Mouse (Mus musculus) MEL (cell line): ENCODE results near the gene Gm42421. TPM values are rescaled to one million over a fixed set of nuclear protein-coding genes. Genes with fewer than 3 reads are reported as not detected.

Source experiments
- DNase-seq: peaks from one replicate; pipeline ENCODE4 v3.0.0; 2011; ENCODE audit warnings: low read depth, low spot score
- H3K27ac ChIP-seq: 2 replicates; pipeline ENCODE4 v1.5.1; 2012; ENCODE audit warnings: low read depth, mild to moderate bottlenecking, control low read depth, low read length, moderate library complexity; ENCODE audit not compliant: control insufficient read depth
- H3K27me3 ChIP-seq, 2 experiments: fragments of 150-350 bp in 1 of 2; sonication (generic) in 1 of 2; 2 replicates each; pipeline ENCODE4 v1.6.1; 2012; ENCODE audit warnings: low read length in 2 of 2, mild to moderate bottlenecking in 2 of 2, improper control_type of control experiment in 1 of 2, moderate library complexity in 1 of 2; ENCODE audit not compliant: insufficient read depth in 2 of 2, control insufficient read depth in 1 of 2
- H3K36me3 ChIP-seq, 2 experiments: 2 replicates each; pipeline ENCODE4 v1.6.1; 2012 to 2014; ENCODE audit warnings: low read length in 2 of 2, improper control_type of control experiment in 1 of 2, inconsistent platforms in 1 of 2, mild to moderate bottlenecking in 1 of 2; ENCODE audit not compliant: insufficient read depth in 2 of 2, control insufficient read depth in 1 of 2
- H3K4me1 ChIP-seq, 2 experiments: fragments of 150-350 bp in 1 of 2; sonication (generic) in 1 of 2; 2 replicates each; pipeline ENCODE4 v1.6.1; 2012; ENCODE audit warnings: low read length in 2 of 2, improper control_type of control experiment in 1 of 2, mild to moderate bottlenecking in 1 of 2; ENCODE audit not compliant: insufficient read depth in 2 of 2, control insufficient read depth in 1 of 2
- H3K4me3 ChIP-seq, 2 experiments: fragments of 150-350 bp in 1 of 2; sonication (generic) in 1 of 2; 2 replicates each; pipeline ENCODE4 v1.5.1; 2012; ENCODE audit warnings: low read depth in 2 of 2, low read length in 2 of 2, mild to moderate bottlenecking in 2 of 2, moderate library complexity in 2 of 2, control low read depth in 1 of 2, improper control_type of control experiment in 1 of 2; ENCODE audit not compliant: control insufficient read depth in 1 of 2, insufficient read depth in 1 of 2
- H3K79me2 ChIP-seq: 2 replicates; pipeline ENCODE4 v1.6.1; 2012; ENCODE audit warnings: mild to moderate bottlenecking, low read length, moderate library complexity; ENCODE audit not compliant: control insufficient read depth, poor library complexity, insufficient read depth
- H3K9ac ChIP-seq: 2 replicates; pipeline ENCODE4 v1.6.1; 2012; ENCODE audit warnings: low read depth, mild to moderate bottlenecking, control low read depth, low read length, moderate library complexity; ENCODE audit not compliant: control insufficient read depth, poor library complexity, severe bottlenecking
- H3K9me3 ChIP-seq: fragments of 150-350 bp; sonication (generic); replicated peaks from 2 replicates; pipeline ENCODE4 v1.6.1; 2012; ENCODE audit warnings: mild to moderate bottlenecking, low read length, improper control_type of control experiment, moderate library complexity; ENCODE audit not compliant: insufficient read depth
- CHD1 ChIP-seq: IDR thresholded peaks from 2 replicates; pipeline ENCODE4 v1.6.1; 2012; ENCODE audit warnings: low read depth, mild to moderate bottlenecking, inconsistent platforms, low read length, improper control_type of control experiment
- CTCF ChIP-seq, 3 experiments: IDR thresholded peaks in 2 of 3; conservative IDR thresholded peaks in 1 of 3; 2 replicates each; pipeline ENCODE4 v1.5.1; 2011 to 2012; ENCODE audit warnings: low read length in 3 of 3, low read depth in 2 of 3, mild to moderate bottlenecking in 2 of 3, improper control_type of control experiment in 1 of 3, inconsistent platforms in 1 of 3, mixed read lengths in 1 of 3, moderate library complexity in 1 of 3; ENCODE audit not compliant: control insufficient read depth in 1 of 3, insufficient read depth in 1 of 3, poor library complexity in 1 of 3, severe bottlenecking in 1 of 3
- ELF1 ChIP-seq: IDR thresholded peaks from 2 replicates; pipeline ENCODE4 v1.6.1; 2014; ENCODE audit warnings: low read depth, mild to moderate bottlenecking, inconsistent platforms, low read length, improper control_type of control experiment, moderate library complexity
- GATA1 ChIP-seq: IDR thresholded peaks from 2 replicates; pipeline ENCODE4 v1.6.1; 2011; ENCODE audit warnings: low read depth, low read length, improper control_type of control experiment
- HCFC1 ChIP-seq: IDR thresholded peaks from 2 replicates; pipeline ENCODE4 v1.6.1; 2012; ENCODE audit warnings: low read depth, mild to moderate bottlenecking, inconsistent platforms, low read length, improper control_type of control experiment, moderate library complexity
- KAT2A ChIP-seq: conservative IDR thresholded peaks from 2 replicates; pipeline ENCODE4 v1.6.1; 2012; ENCODE audit warnings: low read depth, low read length, improper control_type of control experiment, inconsistent platforms
- MEF2A ChIP-seq: IDR thresholded peaks from 2 replicates; pipeline ENCODE4 v1.6.1; 2014; ENCODE audit warnings: low read depth, mild to moderate bottlenecking, inconsistent platforms, low read length, improper control_type of control experiment; ENCODE audit not compliant: poor library complexity, insufficient replicate concordance, severe bottlenecking; ENCODE audit errors: extremely low read depth
- POLR2A ChIP-seq, 2 experiments: IDR thresholded peaks; 2 replicates each; pipeline ENCODE4 v1.6.1; 2011 to 2012; ENCODE audit warnings: low read length in 2 of 2, mild to moderate bottlenecking in 2 of 2, control low read depth in 1 of 2, improper control_type of control experiment in 1 of 2, low read depth in 1 of 2, moderate library complexity in 1 of 2; ENCODE audit not compliant: control insufficient read depth in 1 of 2, insufficient read depth in 1 of 2, poor library complexity in 1 of 2
- POLR2AphosphoS2 ChIP-seq: IDR thresholded peaks from 2 replicates; pipeline ENCODE4 v1.6.1; 2011; ENCODE audit warnings: low read length, improper control_type of control experiment
- RAD21 ChIP-seq: IDR thresholded peaks from 2 replicates; pipeline ENCODE4 v1.6.1; 2011; ENCODE audit warnings: mild to moderate bottlenecking, low read depth, low read length, improper control_type of control experiment
- SIN3A ChIP-seq: IDR thresholded peaks from 2 replicates; pipeline ENCODE4 v1.6.1; 2012; ENCODE audit warnings: low read length, improper control_type of control experiment, inconsistent platforms
- SMC3 ChIP-seq: IDR thresholded peaks from 2 replicates; pipeline ENCODE4 v1.6.1; 2011; ENCODE audit warnings: low read depth, low read length, improper control_type of control experiment
- TCF12 ChIP-seq: IDR thresholded peaks from 2 replicates; pipeline ENCODE4 v1.6.1; 2014; ENCODE audit warnings: low read depth, mild to moderate bottlenecking, inconsistent platforms, low read length, improper control_type of control experiment, moderate library complexity
- UBTF ChIP-seq: IDR thresholded peaks from 2 replicates; pipeline ENCODE4 v1.6.1; 2012; ENCODE audit warnings: low read depth, mild to moderate bottlenecking, inconsistent platforms, low read length, improper control_type of control experiment, moderate library complexity, borderline replicate concordance; ENCODE audit not compliant: insufficient read depth
- USF2 ChIP-seq, 2 experiments: IDR thresholded peaks; 2 replicates each; pipeline ENCODE4 v1.6.1; 2011 to 2012; ENCODE audit warnings: improper control_type of control experiment in 2 of 2, low read length in 2 of 2, borderline replicate concordance in 1 of 2, inconsistent platforms in 1 of 2, low read depth in 1 of 2, mild to moderate bottlenecking in 1 of 2; ENCODE audit not compliant: insufficient read depth in 1 of 2
- ZC3H11A ChIP-seq: IDR thresholded peaks from 2 replicates; pipeline ENCODE4 v1.6.1; 2012; ENCODE audit warnings: low read depth, mild to moderate bottlenecking, inconsistent platforms, low read length, improper control_type of control experiment
- ZKSCAN1 ChIP-seq: IDR thresholded peaks from 2 replicates; pipeline ENCODE4 v1.6.1; 2012; ENCODE audit warnings: low read depth, mild to moderate bottlenecking, inconsistent platforms, low read length, improper control_type of control experiment, moderate library complexity
- ZMIZ1 ChIP-seq: IDR thresholded peaks from 2 replicates; pipeline ENCODE4 v1.6.1; 2012; ENCODE audit warnings: low read depth, mild to moderate bottlenecking, inconsistent platforms, low read length, improper control_type of control experiment, moderate library complexity
- polyA plus RNA-seq, 2 experiments: library from polyadenylated mRNA; stranded (reverse) in 1 of 2; unstranded in 1 of 2; fragments of >175 nt in 1 of 2; fragments of >200 nt in 1 of 2; gene quantifications; 2 replicates each; pipeline versions ENCODE4 v1.2.1 to v1.2.4; 2012; ENCODE audit warnings: low replicate concordance in 2 of 2, low read depth in 1 of 2; ENCODE audit not compliant: insufficient read length in 2 of 2, insufficient read depth in 1 of 2, missing spikeins in 1 of 2
- total RNA-seq: library from RNA; depleted of rRNA; stranded (reverse); fragments of 300-350 nt; gene quantifications from 2 replicates; pipeline ENCODE4 v1.2.3, GENCODE M21; 2012

Gm42421 gene
- total and polyA plus RNA-seq, 3 experiments, result 0.39 to 0.84 TPM; not detected in 1

GRCm38 (mm10) chr5:143917418-143917817 is 10.6 kb upstream of the Gm42421 start:
- peaks cover 0 to 12% of the 10 kb centered on the region in 2 experiments; a peak in 2 of 4 replicates for H3K36me3 ChIP-seq
- no peaks in the 10 kb centered on the region for H3K4me1 ChIP-seq
- H3K9ac ChIP-seq, result no peak overlapping the region
- peak; percentile 68 for DNase-seq
- no peaks in the 10 kb centered on the region for H3K9me3 ChIP-seq
- TF ChIP-seq SIN3A (no peak), ZC3H11A (peak; percentile 65), POLR2A (IDR thresholded peaks at IDR 0.05; ENCODE audit: control insufficient read depth in 1 of 2, insufficient read depth in 1 of 2, low read depth in 1 of 2, low read length in 2 of 2, poor library complexity in 1 of 2) (no peak), ELF1 (no peak), MEF2A (no peak), POLR2AphosphoS2 (no peak), CHD1 (no peak), SMC3 (peak; percentile 70), RAD21 (peak; percentile 74), CTCF (IDR thresholded peaks at IDR 0.05 in 2 of 3, conservative IDR thresholded peaks at IDR 0.05 in 1 of 3; ENCODE audit: control insufficient read depth in 1 of 3, insufficient read depth in 1 of 3, low read depth in 2 of 3, low read length in 3 of 3, poor library complexity in 1 of 3, severe bottlenecking in 1 of 3) (peak; percentile 44 to 78 (median 64); a peak in 5 of 6 replicates), KAT2A (no peak), USF2 (IDR thresholded peaks at IDR 0.05; ENCODE audit: borderline replicate concordance in 1 of 2, insufficient read depth in 1 of 2, low read depth in 1 of 2, low read length in 2 of 2) (no peak)
- no peak overlapping the region for H3K27ac ChIP-seq
- H3K79me2 ChIP-seq, result no peaks in the 10 kb centered on the region; the same call in 1 of the 2 replicates
- H3K4me3 ChIP-seq, result no peak overlapping the region
- no peaks in the 10 kb centered on the region for H3K27me3 ChIP-seq

- H3K4me3 ChIP-seq, result no peak overlapping the region
- TF ChIP-seq CTCF (IDR thresholded peaks at IDR 0.05 in 2 of 3, conservative IDR thresholded peaks at IDR 0.05 in 1 of 3; ENCODE audit: control insufficient read depth in 1 of 3, insufficient read depth in 1 of 3, low read depth in 2 of 3, low read length in 3 of 3, poor library complexity in 1 of 3, severe bottlenecking in 1 of 3) (no peak), ZMIZ1 (no peak), UBTF (no peak), GATA1 (no peak), RAD21 (no peak), TCF12 (no peak), POLR2AphosphoS2 (no peak), ZKSCAN1 (no peak), HCFC1 (no peak)
- peaks cover 0 to 12% of the 10 kb centered on the region in 2 experiments; a peak in 2 of 4 replicates for H3K36me3 ChIP-seq
Observed at GRCm38 (mm10) chr5:143918120-143918519, 9.9 kb upstream of the Gm42421 start.

More at GRCm38 (mm10) chr5:143918120-143918519, 9.9 kb upstream of the Gm42421 start:
- H3K27me3 ChIP-seq, result no peaks in the 10 kb centered on the region
- H3K27ac ChIP-seq, result no peak overlapping the region
- H3K79me2 ChIP-seq, result no peaks in the 10 kb centered on the region; the same call in 1 of the 2 replicates
- H3K4me1 ChIP-seq, result no peaks in the 10 kb centered on the region
- no peaks in the 10 kb centered on the region for H3K9me3 ChIP-seq
- no peak for DNase-seq
- no peak overlapping the region for H3K9ac ChIP-seq
